Mouse (Mus musculus) layer of hippocampus, postnatal 14 days (tissue): ENCODE measurements around the gene Nipa1. TPM values are rescaled to one million over a fixed set of nuclear protein-coding genes. Genes with fewer than 3 reads are reported as not detected.
A peak's percentile ranks its signal among the peaks of the same experiment; 100 is the strongest.
"Not testable (repeated sequence)": the region's sequence is repeated elsewhere in the genome, so short reads cannot be mapped to it uniquely, and the experiment has no call there.

Source experiments
- DNase-seq, 2 experiments: peaks; one replicate each; pipeline ENCODE4 v3.0.0; 2021 to 2022; ENCODE audit warnings: low spot score in 2 of 2, mixed read lengths in 1 of 2
- long read RNA-seq, 2 experiments: library from polyadenylated mRNA; stranded (forward); transcript quantifications; one replicate each; pipeline ENCODE4 v2.0.0; 2021
- total RNA-seq, 2 experiments: library from RNA; stranded (reverse); gene quantifications; 2 replicates each; pipeline ENCODE4 v1.2.3; 2021

The Nipa1 gene
- total RNA-seq: 10 to 100 TPM; 69.3 to 72.7 TPM
- long read RNA-seq, experiment 1, transcript Nipa1-201 (5 exons, 3,183 nt): major isoform, 54 of 59 reads
- long read RNA-seq, experiment 1, partial matches to known transcripts: 3 of 59 reads
- long read RNA-seq, experiment 1, other reads (novel, unspliced or antisense): 2 of 59 reads
- long read RNA-seq, experiment 2, transcript Nipa1-201 (5 exons, 3,183 nt): major isoform, 66 of 77 reads
- long read RNA-seq, experiment 2, partial matches to known transcripts: 1 of 77 reads
- long read RNA-seq, experiment 2, other reads (novel, unspliced or antisense): 10 of 77 reads

GRCm38 (mm10) chr7:56019930-56020253 is at the start of gene Nipa1:
Nipa1 (minus strand) TSS chr7:56019954.
- DNase-seq: no peak

DNA sequence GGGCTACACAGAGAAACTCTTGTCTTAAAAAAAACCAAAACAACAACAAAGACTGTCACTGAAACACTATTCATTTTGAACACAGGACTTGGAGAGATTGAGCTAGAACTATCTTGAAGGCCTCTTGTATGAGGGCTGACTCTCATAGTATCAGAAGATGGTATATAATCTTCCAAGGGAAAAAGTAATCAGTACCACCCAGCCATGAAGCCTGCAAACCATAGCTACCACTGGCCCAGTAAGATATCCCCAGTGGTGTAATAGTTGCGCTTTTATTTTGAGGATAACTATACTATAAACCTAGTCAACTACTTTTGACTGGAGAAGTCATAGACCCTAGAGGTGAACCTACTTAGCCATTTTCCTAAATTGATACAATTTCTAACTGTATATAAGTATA is 46.9 kb upstream of the Nipa1 start:
- DNase-seq: no peak

DNA sequence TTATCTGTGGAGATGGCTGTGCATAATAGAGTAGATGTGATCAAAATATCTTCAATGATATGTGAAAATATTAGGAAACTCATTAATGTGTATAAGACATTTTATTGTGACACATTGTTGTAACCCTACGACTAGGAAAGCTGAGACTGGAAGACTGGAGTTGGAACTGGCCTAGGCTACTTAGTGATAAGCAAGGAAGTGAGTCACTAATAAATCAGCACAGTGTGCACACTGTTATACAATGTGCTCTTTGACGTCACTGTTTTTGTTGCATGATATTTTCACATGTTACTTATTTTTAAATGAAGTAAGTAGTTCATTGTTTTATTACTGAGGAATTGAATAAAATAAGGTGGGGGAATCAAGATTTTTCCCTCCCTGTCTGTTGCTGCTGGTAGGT is 46.4 kb upstream of the Nipa1 start:
- no peak for DNase-seq

DNA sequence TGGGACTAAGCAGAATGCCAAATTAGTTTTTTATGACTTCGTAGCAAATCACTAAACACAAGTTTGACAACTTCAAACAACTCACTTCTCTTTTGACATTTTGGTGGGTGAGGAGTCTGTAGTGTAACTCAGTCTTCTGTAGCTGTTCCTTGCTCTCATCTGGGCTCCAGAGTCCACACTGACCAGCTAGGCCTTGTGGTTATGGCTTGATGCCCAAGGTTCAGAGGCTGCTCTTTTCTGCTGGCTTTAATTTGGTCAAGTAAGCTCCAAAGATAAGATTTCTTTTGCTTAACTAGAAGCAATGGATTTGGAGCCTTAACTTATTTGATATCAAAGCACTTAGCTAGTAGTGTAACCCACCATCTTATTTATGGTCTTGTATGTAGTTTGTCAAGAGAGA is 45.1 kb upstream of the Nipa1 start:
- no peak for DNase-seq

DNA sequence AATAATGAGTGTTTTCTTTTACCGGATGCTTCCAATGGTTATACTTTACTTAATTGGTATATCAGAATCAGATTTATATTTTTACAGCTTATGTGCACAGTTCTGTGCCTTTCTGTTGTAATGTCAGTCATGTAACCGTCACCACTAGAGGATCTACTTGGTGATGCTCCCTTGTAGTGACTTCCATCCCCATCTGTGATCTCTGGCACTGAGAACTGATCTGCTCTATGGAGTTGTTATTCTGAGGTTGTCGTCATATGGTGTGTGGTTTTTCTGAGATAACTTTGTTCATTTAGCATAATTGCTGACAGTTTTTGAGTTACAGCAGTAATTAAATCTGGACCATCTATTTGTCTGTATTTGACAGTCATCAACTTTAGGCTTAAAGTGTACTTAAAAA is 35.6 kb upstream of the Nipa1 start:
- DNase-seq: peak in 1 of 2 experiments; percentile 76

- DNase-seq: no peak
Measured at GRCm38 (mm10) chr7:56052996-56053395, 33.2 kb upstream of the Nipa1 start.

DNA sequence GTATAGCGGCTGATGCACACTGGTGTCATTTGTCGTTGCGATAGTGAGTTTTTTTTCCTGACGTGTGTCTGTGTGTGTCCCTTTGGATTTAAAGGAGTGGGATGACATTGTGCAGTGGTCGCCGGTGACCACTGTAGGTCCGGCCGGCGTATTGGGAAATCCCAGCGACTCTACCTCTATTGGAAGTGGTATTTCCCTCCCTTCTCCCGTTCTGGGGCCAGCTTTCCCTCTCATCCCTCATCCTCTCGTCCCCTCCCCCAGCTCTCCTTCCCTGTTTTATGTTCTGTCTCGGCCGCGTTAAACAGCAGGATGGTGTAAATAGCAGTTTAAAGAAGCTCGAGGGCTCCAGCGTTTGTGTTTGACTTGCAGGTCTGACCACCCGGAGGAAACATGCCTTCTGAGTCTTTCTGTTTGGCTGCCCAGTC is 30.7 kb upstream of the Nipa1 start:
- peak in 1 of 2 experiments; percentile 24 for DNase-seq

- DNase-seq: peak; percentile 97 to 100
Measured at GRCm38 (mm10) chr7:56049831-56050321, 30.1 kb upstream of the Nipa1 start, which contains the start of gene Herc2. Herc2 (plus strand) TSS chr7:56050196.

- DNase-seq: no peak
Measured at GRCm38 (mm10) chr7:56047178-56047577, 27.4 kb upstream of the Nipa1 start.

DNA sequence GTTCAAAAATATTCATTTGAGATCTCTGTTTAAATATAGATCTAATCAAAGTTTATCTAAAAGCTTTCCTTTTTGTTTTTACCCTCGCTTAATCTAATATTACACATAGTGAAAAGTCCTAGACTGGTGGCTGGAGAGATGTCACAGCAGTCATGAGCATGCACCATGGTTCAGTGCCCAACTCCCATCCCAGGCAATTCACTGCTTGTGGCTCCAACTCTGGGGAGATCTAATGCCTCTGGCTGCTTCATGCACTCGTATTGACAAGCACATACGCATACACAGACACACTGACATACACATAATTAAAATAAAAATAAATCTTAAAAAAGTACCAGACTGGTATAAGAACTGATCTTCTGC is 24.5 kb upstream of the Nipa1 start:
- no peak for DNase-seq

DNA sequence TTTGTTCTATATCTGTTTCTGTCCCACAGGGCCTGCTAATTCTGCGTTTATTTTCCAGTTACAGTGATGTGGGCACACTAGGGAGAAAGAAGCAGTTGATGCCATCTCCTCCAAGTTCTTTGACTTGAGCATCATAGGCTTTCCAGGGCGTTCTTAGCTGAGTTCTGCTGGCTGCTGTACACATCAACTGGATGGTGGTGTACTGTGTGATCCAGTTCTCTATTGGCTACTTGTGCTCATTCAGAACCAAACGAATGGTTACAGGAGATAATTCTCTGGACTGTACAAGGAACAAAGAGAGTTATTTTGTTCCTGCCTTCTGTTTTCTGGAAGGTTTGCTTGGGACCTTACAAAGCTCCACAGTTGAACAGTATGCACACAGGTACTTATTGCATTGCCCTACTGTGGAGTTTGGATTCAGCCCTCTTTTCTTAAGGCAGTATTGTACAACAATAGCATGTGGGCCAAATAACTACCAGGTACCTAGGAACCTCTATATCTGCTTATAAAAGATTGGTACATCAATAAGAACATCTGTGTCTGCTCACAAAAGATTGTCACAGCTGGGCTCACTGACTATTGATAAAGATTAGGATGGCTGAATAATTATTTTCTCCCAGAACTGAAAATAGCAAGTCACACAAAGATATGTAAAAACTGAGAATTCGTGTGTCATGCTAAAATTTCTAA is 24.0 kb upstream of the Nipa1 start:
- DNase-seq: no peak

DNA sequence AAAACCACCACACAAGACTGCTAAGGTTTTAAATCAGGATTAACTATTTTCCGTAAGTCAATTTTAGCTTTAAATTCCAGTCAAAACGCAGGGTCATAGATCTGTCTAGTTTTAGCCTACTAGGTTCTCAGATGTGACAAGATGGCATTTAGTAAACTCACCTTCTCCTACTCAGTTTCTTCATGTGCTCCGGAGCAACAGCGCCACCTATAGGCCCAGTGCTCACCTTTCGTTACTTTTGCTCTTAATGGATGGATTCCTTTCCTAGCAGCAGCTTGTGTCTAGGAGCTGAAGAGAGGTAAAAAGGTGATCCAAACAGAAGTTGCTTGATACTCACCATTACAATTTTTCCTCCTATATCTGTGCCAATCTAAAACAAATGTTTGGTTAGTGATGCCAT is 22.6 kb upstream of the Nipa1 start:
- peak; percentile 57 to 80 for DNase-seq

DNA sequence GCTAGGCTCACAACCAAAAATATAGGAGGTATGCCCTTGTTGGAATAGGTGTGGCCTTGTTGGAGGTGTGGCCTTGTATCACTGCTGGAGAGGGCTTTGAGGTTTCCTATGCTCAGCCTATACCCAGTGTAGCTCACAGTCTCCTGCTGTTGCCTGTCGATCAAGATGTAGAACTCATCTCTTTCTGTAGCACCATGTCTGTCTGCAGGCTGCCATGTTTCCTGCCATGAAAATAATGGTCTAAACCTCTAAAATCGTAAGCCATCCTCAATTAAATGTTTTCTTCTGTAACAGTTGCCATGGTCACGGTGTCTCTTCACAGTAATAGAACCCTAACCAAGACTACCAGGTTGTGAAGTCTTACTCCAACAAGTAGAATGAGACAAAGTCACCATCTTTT is 3.8 kb upstream of the Nipa1 start:
- DNase-seq: no peak

DNA sequence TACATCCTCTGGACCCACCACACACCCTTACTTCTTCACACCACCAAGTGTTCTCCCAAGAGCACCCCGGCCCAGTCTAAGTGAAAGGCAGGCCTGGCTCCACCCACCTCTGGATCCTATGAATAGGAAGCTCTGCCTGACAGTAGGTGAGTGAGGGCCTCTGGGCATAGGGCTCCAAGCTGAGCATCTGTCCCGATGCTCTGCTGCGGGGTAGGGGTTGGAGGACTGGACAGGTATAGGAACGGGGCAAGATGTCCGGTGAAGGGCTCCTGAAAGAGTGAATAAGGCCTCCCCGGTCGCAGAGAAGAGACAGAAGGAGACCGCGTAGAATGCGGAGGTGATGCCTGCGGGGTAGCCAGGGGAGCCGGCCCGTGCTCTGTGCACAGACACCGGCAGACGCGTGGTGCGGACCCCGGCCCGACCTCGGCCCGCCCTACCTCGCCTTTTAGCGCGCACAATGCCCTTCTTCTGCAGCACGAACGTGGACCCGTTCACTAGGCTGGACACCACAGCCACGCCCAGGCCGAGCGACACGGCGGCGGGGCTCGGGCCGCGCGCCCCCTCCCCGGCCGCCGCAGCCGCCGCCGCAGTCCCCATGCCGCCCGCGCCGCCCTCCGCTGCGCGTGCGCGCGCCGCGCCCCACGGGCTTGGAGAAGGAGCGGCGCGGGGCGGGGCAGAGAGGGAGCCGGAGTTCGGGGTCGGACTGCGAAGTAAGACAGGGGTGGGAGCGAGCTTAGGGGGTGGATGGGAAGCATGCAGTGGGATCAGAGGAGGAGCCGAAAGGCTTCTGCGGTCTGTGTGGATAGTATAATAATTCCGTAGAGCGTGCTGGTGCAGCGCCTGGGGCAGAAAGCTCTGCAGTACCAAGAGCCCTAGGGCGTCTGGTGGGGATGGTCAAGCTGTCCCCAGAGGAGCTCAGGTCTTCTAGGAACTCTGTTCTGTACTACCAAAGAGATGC is 503 bp downstream of the Nipa1 start:
- DNase-seq: peak; percentile 47 to 53

GRCm38 (mm10) chr7:56018446-56018971 is 1.2 kb downstream of the Nipa1 start:
- no peak for DNase-seq

DNA sequence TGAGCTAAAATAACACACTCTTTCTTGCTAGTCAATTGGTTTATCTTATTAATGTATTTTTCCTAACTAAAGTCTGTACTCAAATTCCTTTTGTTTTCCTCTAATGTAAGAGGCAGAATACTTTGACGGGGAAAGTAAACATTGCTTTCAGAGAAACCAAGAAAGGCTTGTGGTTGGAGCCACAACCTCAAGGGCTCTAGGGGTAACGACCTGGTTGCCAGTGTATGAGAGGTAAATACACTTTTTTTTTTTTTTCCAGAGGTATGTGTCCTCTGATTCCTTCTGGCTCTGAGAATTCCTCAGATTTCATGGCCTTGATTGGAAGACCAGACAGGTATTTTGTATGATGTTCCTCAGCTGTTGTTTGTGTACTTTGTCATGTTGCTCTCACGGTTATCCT is 2.0 kb downstream of the Nipa1 start:
- no peak for DNase-seq

GRCm38 (mm10) chr7:56015837-56016236 is 3.9 kb downstream of the Nipa1 start:
- no peak for DNase-seq

GRCm38 (mm10) chr7:56015172-56015571 is 4.6 kb downstream of the Nipa1 start:
- DNase-seq: no peak

- DNase-seq: not testable (repeated sequence)
Measured at GRCm38 (mm10) chr7:56014002-56014702, 5.6 kb downstream of the Nipa1 start.

GRCm38 (mm10) chr7:56013261-56014001 is 6.3 kb downstream of the Nipa1 start:
- DNase-seq: no peak
